Mouse (Mus musculus) forebrain, embryonic 14.5 days (tissue): ENCODE results near the gene Obscn. TPM values are rescaled to one million over a fixed set of nuclear protein-coding genes. Genes with fewer than 3 reads are reported as not detected.
A peak's percentile ranks its signal among the peaks of the same experiment; 100 is the strongest.

Source experiments
- ATAC-seq: fragments of 200-750 bp; cut with Nextera tagmentation; 2 replicates; pipeline ENCODE4 v1.8.0; 2017; ENCODE audit warnings: mild to moderate bottlenecking, moderate library complexity
- DNase-seq: peaks from one replicate; pipeline ENCODE4 v3.0.0-alpha.2; 2015; ENCODE audit warnings: low spot score
- H3K27ac ChIP-seq: fragments of 300-500 bp; sonication (generic); 2 replicates; pipeline ENCODE4 v1.5.1; 2014; ENCODE audit warnings: low read depth, mild to moderate bottlenecking, control low read depth, low read length, moderate library complexity
- H3K27me3 ChIP-seq: fragments of 300-500 bp; sonication (generic); replicated peaks from 2 replicates; pipeline ENCODE4 v1.6.1; 2014; ENCODE audit warnings: low read length, control low read depth, mixed read lengths; ENCODE audit not compliant: control insufficient read depth, insufficient read depth
- H3K36me3 ChIP-seq: fragments of 300-500 bp; sonication (generic); 2 replicates; pipeline ENCODE4 v1.6.1; 2014; ENCODE audit warnings: low read length, control low read depth; ENCODE audit not compliant: control insufficient read depth, insufficient read depth
- H3K4me1 ChIP-seq: fragments of 300-500 bp; sonication (generic); 2 replicates; pipeline ENCODE4 v1.6.1; 2014; ENCODE audit warnings: antibody characterized with exemption, low read length, control low read depth; ENCODE audit not compliant: control insufficient read depth, insufficient read depth
- H3K4me2 ChIP-seq: fragments of 300-500 bp; sonication (generic); 2 replicates; pipeline ENCODE4 v1.6.1; 2014; ENCODE audit warnings: mild to moderate bottlenecking, control low read depth, low read length
- H3K4me3 ChIP-seq: fragments of 300-500 bp; sonication (generic); 2 replicates; pipeline ENCODE4 v1.5.1; 2014; ENCODE audit warnings: low read depth, low read length, control low read depth
- H3K9ac ChIP-seq: fragments of 300-500 bp; sonication (generic); 2 replicates; pipeline ENCODE4 v1.6.1; 2014; ENCODE audit warnings: mild to moderate bottlenecking, low read length, control low read depth, moderate library complexity
- H3K9me3 ChIP-seq: fragments of 300-500 bp; sonication (generic); replicated peaks from 2 replicates; pipeline ENCODE4 v1.6.1; 2016; ENCODE audit warnings: low read length, control low read depth, mixed read lengths; ENCODE audit not compliant: control insufficient read depth
- WGBS: fragments of 180-500 bp; shearing (Covaris S2); extraction: QIAGEN DNeasy Blood & Tissue Kit; methylation state at CpG from one replicate; pipeline ENCODE4 v1.1.7; 2014; 5-methylcytosine and 5-hydroxymethylcytosine counted together
- polyA plus RNA-seq: library from polyadenylated mRNA; unstranded; fragments of >200 nt; fragmentation: Nextera tagmentation; extraction: Ambion mirVana; gene quantifications from 2 replicates; pipeline ENCODE4 v1.2.1, GENCODE M21; 2014

The Obscn gene
- polyA plus RNA-seq, 1 experiment from 2014 or later = 0.05 TPM

DNA sequence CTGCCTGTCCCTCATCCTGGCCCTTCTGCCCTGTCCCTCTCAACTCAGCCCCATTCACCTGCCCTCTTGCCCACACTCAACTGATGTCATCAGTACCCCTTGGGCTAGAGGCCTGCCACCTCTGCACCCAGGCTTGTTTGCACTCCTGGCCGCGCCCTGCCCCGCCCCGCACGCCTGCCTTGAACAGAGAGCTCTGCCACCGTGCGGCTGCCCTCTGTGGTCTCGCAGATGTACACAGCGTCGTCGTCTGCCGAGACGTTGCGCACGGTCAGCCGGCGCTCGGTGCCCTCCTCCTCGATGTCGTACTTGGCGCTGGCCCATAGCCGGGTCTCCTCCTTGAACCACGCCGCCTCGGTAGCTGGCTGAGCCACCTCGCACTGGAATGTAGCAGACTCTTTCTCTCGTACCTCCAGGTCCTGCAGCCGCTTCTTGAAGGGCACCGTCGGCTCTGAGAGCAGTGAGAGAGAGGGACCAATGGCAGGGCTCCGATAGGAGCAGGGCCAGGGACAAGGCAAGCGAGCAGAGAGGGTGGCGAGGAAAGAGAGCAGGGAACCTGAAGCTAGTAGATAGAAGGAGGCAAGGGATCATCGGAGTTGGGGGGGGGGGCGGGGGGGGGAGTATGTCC, 1.7 kb downstream of the Obscn start:
- ATAC-seq (no peak), DNase-seq (no peak)
- H3K27ac ChIP-seq = no peak overlapping the region
- no peaks in the 10 kb centered on the region for H3K36me3 ChIP-seq
- H3K4me2 ChIP-seq = no peak overlapping the region; the same call in 1 of the 2 replicates
- H3K9ac ChIP-seq = no peak overlapping the region
- H3K27me3 ChIP-seq = peaks cover 48% of the 10 kb centered on the region
- no peaks in the 10 kb centered on the region for H3K4me1 ChIP-seq
- no peak overlapping the region for H3K4me3 ChIP-seq
- 6% methylated on average over 35 of the region's 35 CpGs for WGBS
- no peaks in the 10 kb centered on the region for H3K9me3 ChIP-seq

- 72% methylated on average over 2 of the region's 3 CpGs for WGBS
- no peaks in the 10 kb centered on the region for H3K36me3 ChIP-seq
- ATAC-seq (no peak), DNase-seq (no peak)
- H3K27me3 ChIP-seq = peaks cover 40% of the 10 kb centered on the region
- no peak overlapping the region for H3K9ac ChIP-seq
- H3K4me1 ChIP-seq = no peaks in the 10 kb centered on the region
- no peak overlapping the region for H3K27ac ChIP-seq
- no peak overlapping the region for H3K4me2 ChIP-seq
- no peaks in the 10 kb centered on the region for H3K9me3 ChIP-seq
- H3K4me3 ChIP-seq = no peak overlapping the region
Observed at GRCm38 (mm10) chr11:59132065-59132464, 4.1 kb downstream of the Obscn start.

DNA sequence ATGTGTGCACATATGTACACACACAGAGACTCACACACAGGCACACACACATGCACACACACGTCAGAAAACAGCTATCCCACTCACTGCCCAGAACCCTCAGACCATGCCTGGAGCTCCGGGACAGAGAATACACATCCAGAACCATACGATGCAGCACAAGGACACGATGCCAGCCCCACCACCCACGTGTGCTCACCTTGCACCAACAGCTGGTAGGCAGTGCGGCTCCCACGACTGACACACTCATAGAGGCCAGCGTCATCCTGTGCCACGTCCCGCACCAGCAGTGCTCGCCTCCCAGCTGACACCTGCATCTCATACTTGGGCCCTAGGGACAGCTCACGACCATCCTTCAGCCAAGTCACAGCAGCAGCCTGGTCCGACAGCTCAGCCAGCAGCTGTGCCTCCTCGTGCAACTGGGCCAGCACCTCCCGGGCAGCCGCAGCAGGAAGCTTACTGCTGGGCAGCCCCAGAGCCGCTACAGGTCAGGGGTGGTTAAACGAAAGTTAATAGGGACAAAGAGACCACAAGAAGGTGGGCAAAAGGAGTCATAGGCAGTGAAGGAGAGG, 4.8 kb downstream of the Obscn start:
- DNase-seq (no peak), ATAC-seq (no peak)
- no peak overlapping the region for H3K9ac ChIP-seq
- H3K4me3 ChIP-seq = no peak overlapping the region
- H3K27ac ChIP-seq = no peak overlapping the region
- H3K4me2 ChIP-seq = no peak overlapping the region
- WGBS = 74% methylated on average over 18 of the region's 18 CpGs
- H3K36me3 ChIP-seq = no peaks in the 10 kb centered on the region
- H3K4me1 ChIP-seq = no peaks in the 10 kb centered on the region
- peaks cover 33% of the 10 kb centered on the region for H3K27me3 ChIP-seq
- H3K9me3 ChIP-seq = no peaks in the 10 kb centered on the region

DNA sequence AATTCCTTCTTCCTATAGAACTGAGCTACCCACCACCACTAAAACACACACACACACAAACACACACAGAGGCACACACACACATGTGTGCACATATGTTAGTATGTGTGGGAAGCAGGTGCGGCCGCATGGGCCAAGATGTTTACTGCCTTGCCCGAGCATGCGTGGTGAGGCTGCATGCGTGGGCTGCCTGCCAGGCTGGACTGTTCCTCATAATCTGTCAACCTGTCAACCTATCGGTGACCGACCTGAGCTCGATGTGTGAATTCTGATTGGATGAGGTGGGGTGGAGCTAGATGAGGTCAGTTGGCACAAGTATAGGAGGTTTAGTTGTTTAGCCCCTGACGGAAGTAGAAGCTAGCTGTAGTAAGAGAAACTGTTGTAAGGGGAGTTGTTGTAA, 5.4 kb downstream of the Obscn start:
- DNase-seq (no peak), ATAC-seq (no peak)
- H3K27ac ChIP-seq = no peak overlapping the region
- no peaks in the 10 kb centered on the region for H3K4me1 ChIP-seq
- peaks cover 27% of the 10 kb centered on the region for H3K27me3 ChIP-seq
- no peaks in the 10 kb centered on the region for H3K36me3 ChIP-seq
- no peak overlapping the region for H3K4me2 ChIP-seq
- no peak overlapping the region for H3K9ac ChIP-seq
- 85% methylated on average over 9 of the region's 9 CpGs for WGBS
- H3K4me3 ChIP-seq = no peak overlapping the region
- H3K9me3 ChIP-seq = no peaks in the 10 kb centered on the region

DNA sequence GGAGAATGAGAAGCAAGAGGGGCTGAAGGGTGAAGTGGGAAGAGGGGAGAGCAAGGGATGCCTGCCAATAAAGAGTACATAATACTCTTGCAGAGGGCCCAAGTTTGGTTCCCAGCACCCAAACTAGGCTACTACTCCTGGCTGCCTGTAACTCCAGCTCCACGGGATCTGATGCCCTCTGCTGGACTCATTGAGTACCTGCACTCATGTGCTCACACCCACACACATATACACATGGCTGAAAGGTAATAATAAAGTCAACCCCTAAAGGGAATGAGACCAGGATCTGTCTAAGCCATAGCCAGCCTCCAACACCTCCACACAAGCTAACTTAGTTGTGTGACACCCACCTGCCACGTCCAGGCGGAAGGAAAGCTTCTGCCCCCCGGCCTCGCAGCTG, 30.3 kb downstream of the Obscn start:
- Histone ChIP-seq H3K27me3 (no peaks in the 10 kb centered on the region), H3K27ac (no peak overlapping the region), H3K4me1 (no peaks in the 10 kb centered on the region), H3K36me3 (no peaks in the 10 kb centered on the region), H3K9ac (no peak overlapping the region), H3K9me3 (no peaks in the 10 kb centered on the region), H3K4me2 (no peak overlapping the region), H3K4me3 (no peak overlapping the region)
- WGBS = 83% methylated on average over 5 of the region's 5 CpGs
- ATAC-seq (no peak), DNase-seq (no peak)

- DNase-seq = no peak
- H3K4me1 ChIP-seq = no peaks in the 10 kb centered on the region
- 67% methylated on average over 3 of the region's 3 CpGs for WGBS
- no peaks in the 10 kb centered on the region for H3K36me3 ChIP-seq
- H3K4me3 ChIP-seq = no peak overlapping the region
- no peak overlapping the region for H3K27ac ChIP-seq
- no peaks in the 10 kb centered on the region for H3K27me3 ChIP-seq
- H3K9ac ChIP-seq = no peak overlapping the region
- ATAC-seq = no peak
- no peaks in the 10 kb centered on the region for H3K9me3 ChIP-seq
- no peak overlapping the region for H3K4me2 ChIP-seq
Observed at GRCm38 (mm10) chr11:59102324-59102723, 33.9 kb downstream of the Obscn start.

GRCm38 (mm10) chr11:59098339-59098738, 37.9 kb downstream of the Obscn start:
- WGBS = 22% methylated on average over 2 of the region's 2 CpGs
- Histone ChIP-seq H3K4me2 (no peak overlapping the region), H3K4me3 (no peak overlapping the region), H3K27ac (no peak overlapping the region), H3K27me3 (no peaks in the 10 kb centered on the region), H3K9ac (no peak overlapping the region), H3K36me3 (no peaks in the 10 kb centered on the region), H3K4me1 (no peaks in the 10 kb centered on the region), H3K9me3 (no peaks in the 10 kb centered on the region)
- ATAC-seq (no peak), DNase-seq (peak; percentile 51)

DNA sequence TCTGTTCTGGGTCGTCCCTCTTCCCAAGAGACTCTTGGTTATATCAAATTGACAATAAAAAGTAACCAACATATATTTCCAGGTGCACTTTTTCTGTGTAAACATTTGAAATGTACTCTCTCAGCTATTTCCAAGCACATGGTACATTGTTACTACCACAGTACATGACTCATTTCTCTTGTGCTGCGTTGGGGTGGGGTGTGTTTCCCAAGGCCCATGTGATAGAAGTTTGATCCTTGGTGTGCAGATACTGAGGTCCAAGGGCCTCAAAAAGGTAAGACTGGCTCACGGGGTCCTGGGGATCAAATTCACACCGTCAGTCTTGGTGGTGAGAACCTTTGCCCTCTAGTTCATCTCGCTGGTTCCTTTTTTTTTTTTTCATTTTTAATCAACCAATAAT, 38.4 kb downstream of the Obscn start:
- no peak overlapping the region for H3K9ac ChIP-seq
- 76% methylated on average over 5 of the region's 5 CpGs for WGBS
- ATAC-seq = no peak

DNA sequence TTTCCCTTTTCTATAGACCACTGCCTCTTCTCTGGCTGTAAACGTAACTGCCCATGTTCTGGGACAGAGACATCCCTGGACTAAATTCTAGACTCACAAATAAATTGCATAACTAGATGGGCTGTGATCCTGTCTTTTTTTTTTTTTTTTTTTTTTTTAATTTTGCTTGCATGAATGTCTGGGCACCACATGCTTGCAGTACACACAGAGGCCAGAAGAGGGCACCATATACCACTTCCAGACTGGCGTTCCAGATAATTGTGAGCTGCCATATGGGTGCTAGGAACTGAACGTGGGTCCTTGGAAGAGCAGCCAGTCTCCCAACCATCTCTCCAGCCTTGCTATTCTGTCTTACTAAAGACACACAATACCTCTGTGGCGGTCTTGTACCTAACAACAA, 42.0 kb downstream of the Obscn start:
- Histone ChIP-seq H3K4me3 (no peak overlapping the region), H3K9ac (no peak overlapping the region), H3K4me2 (no peak overlapping the region), H3K27ac (no peak overlapping the region), H3K36me3 (no peaks in the 10 kb centered on the region), H3K4me1 (no peaks in the 10 kb centered on the region), H3K27me3 (no peaks in the 10 kb centered on the region), H3K9me3 (no peaks in the 10 kb centered on the region)
- DNase-seq (no peak), ATAC-seq (no peak)
- 62% methylated on average over 4 of the region's 4 CpGs for WGBS

More for the DNA sequence above, 38.4 kb downstream of the Obscn start:
- H3K36me3 ChIP-seq = no peaks in the 10 kb centered on the region
- H3K9me3 ChIP-seq = no peaks in the 10 kb centered on the region
- H3K27ac ChIP-seq = no peak overlapping the region
- no peak overlapping the region for H3K4me2 ChIP-seq
- H3K27me3 ChIP-seq = no peaks in the 10 kb centered on the region
- DNase-seq = no peak
- H3K4me3 ChIP-seq = no peak overlapping the region
- H3K4me1 ChIP-seq = no peaks in the 10 kb centered on the region
